Mouse (Mus musculus): ENCODE results near the gene Lsamp.

The Lsamp gene

GRCm38 (mm10) chr16:40948013-40948412, 963.9 kb downstream of the Lsamp start:
- no peak for DNase-seq (ENCODE audit: low spot score in 2 of 2)

DNA sequence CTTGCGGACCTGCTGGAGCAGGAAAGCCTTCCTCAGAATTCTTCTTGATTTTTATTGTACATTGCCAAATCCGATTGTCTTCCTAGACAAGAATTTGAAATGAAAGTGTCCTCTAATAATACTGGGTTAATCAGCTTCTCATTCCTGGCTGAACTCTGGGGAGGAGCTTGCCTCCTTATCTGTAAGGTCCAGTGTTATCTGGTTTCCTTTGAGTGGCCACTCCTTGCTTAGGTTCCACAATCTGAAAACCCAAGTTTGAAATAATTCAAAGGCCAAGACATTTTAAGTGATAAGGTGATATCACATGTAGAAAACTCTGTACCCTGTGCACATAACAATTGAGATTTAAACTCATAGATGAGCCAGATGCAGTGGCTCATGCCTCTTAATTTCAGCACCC, 975.0 kb downstream of the Lsamp start:
- DNase-seq (ENCODE audit: low spot score in 2 of 2): no peak

- DNase-seq (ENCODE audit: low spot score in 2 of 2): no peak
Measured at GRCm38 (mm10) chr16:40960586-40960985, 976.4 kb downstream of the Lsamp start.

DNA sequence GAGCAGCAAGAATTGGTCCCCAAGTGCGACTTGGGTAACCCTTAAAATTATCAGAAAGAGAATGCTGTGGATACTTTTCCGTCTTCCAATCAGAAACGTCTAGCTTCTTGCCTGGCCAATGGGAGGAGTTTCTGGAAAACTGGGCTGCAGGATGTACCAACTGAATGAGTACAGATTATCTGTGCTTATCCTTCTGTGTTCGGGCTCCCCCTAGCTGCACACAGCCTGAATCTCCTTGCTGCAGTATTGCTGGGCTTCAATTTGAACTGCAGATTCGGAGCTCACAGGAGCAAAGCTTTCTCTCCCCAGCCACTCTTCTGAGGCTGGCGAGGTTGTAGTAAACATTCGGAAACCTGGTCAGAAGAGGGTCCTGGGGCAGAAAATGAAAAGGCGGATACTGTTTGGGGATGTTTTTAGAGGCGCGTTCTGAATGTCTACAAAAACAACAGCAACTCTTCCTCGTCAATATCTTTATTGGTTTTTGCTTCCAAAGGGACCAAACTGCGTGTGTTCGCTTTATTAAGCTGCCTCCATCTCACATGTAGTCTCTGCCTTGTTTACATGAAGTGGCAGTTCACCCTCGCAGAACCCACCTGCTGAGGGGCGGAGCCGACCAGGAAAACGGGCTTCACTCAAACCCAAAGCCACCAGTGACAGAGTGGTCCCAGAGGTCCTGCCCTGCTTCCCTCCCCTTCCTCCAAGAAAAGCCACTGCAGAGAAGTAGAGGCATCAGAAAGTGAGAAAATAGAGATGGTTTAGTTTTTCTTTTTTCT, 984.1 kb downstream of the Lsamp start:
- peak; percentile 80 to 83 for DNase-seq (ENCODE audit: low spot score in 2 of 2)

DNA sequence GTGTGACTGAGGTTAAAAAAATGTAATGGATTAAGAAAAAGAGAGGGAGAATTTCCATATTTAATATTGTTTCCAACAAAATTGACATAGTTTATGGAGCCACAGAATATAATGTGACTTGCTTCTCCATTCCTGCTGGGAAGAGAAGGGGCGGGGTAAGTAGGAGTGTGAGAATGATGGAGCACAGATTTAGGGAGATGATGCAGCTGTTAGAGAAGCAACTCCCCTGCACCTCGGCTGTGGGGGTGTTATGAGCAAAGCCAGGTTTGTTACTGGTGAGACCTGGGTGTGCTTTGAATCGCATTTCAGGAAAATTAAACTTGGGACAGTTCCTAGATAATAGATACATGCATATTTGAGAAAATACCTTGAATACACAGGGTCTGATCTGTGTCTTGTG, 987.2 kb downstream of the Lsamp start:
- DNase-seq (ENCODE audit: low spot score in 2 of 2): no peak

- no peak for DNase-seq (ENCODE audit: low spot score in 2 of 2)
Measured at GRCm38 (mm10) chr16:40974084-40974483, 989.9 kb downstream of the Lsamp start.

GRCm38 (mm10) chr16:40983026-40983425, 998.9 kb downstream of the Lsamp start:
- DNase-seq (ENCODE audit: low spot score in 2 of 2): no peak

DNA sequence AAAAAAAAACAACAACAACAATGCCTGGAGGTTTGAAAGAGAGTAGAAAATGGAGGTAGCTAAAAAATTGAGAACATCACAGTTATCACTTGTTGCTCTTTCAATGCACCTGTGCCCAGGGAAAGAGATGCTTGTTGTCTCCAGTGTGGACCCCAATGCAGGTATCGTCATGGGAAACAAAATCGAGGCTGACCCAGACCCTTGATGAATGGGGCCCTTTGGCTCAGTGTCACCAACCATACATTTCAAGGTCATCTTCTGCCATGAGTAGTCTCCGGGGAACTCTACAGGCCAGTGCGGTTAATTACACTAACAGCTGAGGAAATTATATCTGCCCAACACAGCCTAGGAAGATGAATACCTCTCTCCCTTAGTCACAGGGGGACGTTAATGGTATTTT, 1023.4 kb downstream of the Lsamp start:
- DNase-seq (ENCODE audit: low spot score in 2 of 2): no peak

DNA sequence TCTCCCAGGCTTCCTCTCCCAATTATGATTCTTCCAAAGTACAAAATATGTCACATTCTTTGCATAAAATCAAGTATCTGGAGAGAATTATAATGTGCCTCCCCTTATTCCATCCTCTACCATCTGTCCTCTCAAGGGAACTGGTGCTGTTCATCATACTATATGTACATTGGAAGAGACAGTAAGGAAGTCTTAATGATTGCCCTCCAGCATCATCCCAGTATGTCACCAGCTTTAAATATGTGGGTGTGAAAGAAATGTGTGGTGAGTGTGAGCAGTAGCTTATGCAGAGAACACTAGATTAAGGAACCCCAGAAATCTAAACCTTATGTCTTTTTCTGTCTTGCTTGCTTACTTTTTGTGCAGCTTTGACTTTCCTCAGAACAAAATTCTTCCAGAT, 1050.6 kb downstream of the Lsamp start:
- no peak for DNase-seq (ENCODE audit: low spot score in 2 of 2)

DNA sequence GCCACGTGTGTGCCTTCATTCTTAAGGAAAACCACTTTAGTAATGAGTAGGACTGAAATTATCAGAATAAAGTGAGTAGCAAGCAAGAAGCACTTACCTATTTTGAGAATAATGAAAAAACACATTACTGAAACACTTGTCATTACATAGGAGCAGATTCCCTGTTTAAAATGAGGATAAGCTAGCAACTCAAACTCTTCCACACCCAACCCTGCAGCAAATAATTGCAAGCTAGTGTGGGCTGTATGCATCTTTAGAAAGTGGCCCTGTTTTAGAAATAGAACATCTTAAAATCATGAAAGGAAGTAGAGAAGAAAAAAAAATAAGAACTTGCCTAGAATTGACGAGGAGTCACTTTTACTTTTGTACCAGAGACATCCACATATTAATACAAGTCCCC, 1057.5 kb downstream of the Lsamp start:
- DNase-seq (ENCODE audit: low spot score in 2 of 2): no peak

GRCm38 (mm10) chr16:41063270-41063857, 1079.2 kb downstream of the Lsamp start:
- DNase-seq (ENCODE audit: low spot score in 2 of 2): no peak

DNA sequence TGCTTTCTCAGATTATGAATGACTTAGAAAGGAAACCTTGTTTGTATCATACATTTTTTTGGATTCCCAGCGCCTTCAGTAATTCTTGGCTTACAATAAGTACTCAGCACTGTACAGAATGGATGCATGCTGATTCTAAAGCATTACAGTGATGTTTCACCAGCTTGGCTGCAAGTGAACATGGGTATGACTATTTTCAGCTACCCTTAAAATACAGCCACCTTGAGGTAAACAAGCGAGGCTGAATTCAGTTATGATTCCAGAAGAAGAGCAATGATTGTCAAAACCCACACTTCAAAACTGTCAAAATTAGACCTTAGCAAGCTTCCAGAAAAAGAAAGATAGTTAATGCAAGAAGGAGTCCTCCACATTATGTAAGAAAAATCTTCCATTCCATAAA, 1089.3 kb downstream of the Lsamp start:
- DNase-seq (ENCODE audit: low spot score in 2 of 2): no peak

DNA sequence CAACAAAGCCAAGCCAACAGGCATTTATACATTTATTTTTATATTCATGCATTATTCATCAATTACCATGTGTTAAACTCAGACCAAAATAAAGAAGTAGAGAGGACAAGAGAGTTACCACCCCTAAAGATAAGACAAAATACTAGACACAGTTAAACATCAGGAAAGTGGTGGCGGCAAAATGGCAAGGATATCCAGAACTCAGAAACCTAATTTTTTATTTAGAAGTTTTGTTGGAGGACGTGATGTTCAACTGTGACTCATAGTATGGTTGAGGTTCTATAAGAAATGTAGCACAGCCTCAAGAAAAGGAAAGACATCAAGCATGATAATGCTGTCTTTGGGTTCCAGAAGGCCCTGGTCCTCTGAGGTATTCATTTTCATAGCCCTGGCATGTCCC, 1104.5 kb downstream of the Lsamp start:
- DNase-seq (ENCODE audit: low spot score in 2 of 2): no peak

- DNase-seq (ENCODE audit: low spot score in 2 of 2): no peak
Measured at GRCm38 (mm10) chr16:41090092-41090491, 1105.9 kb downstream of the Lsamp start.

- no peak for DNase-seq (ENCODE audit: low spot score in 2 of 2)
Measured at GRCm38 (mm10) chr16:41091259-41091658, 1107.1 kb downstream of the Lsamp start.

GRCm38 (mm10) chr16:41102805-41103204, 1118.6 kb downstream of the Lsamp start:
- no peak for DNase-seq (ENCODE audit: low spot score in 2 of 2)

DNA sequence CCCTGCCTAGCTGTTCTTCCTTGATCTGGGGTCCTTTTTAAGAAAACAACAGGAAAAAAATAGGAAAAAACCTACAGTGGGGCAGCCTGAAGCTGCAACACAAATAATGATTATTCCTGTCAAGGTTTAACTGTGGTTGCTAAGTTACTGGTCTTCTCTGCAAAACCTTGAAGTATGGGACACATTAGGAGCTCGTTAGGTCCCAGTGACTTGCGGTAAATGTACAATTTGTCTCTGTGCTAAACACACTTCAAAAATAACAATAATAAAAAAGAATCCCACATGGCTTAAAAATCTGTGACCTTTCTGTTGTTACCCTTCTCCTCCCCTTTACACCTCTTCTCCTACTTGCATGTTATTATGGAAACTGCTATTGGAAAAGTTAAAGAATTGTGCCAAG, 1140.2 kb downstream of the Lsamp start:
- no peak for DNase-seq (ENCODE audit: low spot score in 2 of 2)

GRCm38 (mm10) chr16:41125051-41125450, 1140.9 kb downstream of the Lsamp start:
- DNase-seq (ENCODE audit: low spot score in 2 of 2): no peak

GRCm38 (mm10) chr16:41131053-41131452, 1146.9 kb downstream of the Lsamp start:
- no peak for DNase-seq (ENCODE audit: low spot score in 2 of 2)

DNA sequence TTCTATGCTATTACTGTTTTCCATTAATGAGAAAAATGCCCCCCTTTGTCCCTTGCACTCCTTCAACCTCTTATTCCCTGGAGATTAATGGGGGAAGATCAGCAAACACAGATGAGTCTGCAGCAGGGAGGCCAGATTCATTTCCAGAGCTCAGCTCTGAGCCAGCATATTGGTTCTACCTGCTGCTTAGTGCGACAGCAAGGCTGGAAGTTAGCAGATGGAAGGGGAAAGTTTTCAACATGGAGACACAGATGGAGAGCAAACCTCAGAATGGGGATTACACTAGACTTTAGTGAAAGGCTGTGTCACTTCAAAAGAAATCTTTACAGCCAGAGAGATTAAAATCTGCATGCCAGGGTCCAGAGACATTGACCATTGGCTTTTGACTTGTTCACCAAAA, 1188.7 kb downstream of the Lsamp start:
- DNase-seq (ENCODE audit: low spot score in 2 of 2): no peak

GRCm38 (mm10) chr16:41179557-41179956, 1195.4 kb downstream of the Lsamp start:
- DNase-seq (ENCODE audit: low spot score in 2 of 2): no peak

DNA sequence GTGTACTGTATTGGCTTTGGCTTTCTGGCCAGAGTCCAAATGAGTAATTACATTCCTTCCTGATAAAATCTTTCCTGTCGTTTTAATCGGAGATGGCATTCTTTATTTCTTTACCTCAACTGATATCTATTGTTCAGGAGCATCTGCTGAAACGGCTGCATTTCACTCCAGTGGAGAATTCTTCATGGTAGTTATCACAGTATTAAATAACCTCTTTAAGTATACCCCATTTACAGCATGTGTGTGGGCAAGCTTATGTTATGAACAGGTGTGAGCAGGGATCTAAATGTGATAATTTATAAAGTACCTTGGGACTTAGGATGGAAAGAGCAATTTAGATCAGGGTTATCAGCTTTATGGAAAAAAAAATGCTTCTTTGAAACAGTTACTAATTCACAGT, 1196.7 kb downstream of the Lsamp start:
- no peak for DNase-seq (ENCODE audit: low spot score in 2 of 2)

DNA sequence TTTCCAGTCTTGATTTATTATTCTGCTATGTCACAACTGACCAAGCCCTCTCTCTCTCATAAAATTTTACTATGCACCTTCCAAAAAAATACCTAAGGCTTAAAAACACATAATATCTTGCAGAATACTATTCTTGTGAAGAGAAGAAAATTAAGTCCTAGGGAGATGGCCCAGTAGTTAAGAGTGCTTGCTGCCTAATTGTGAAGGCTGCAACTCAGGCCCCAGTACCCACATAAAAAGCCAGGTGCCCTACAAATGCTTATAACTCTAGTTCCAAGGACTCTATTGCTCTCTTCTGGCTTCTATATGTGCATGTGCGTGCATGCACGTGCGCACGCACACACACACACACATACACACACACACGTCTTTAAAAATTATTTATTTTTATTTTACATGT, 1225.9 kb downstream of the Lsamp start:
- no peak for DNase-seq (ENCODE audit: low spot score in 2 of 2)

DNA sequence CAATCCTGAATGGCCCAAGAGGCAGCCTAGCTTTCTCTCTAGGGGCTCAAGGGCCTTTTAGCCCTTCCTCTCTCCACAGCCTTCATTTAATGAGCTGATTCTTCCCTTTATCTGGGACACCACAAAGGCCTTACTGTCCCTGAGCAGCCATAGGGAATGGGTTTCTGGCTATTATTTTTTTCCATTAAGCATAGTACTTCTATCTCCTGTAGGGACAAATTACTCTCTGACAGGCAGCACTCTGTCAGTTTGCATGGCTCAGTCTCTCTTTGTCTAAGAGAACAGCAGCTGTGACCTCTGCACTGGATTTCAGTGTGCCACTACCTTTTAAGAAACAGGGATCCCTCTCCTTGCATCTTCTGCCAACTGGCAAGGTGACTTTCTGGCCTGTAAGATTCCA, 1251.7 kb downstream of the Lsamp start:
- DNase-seq (ENCODE audit: low spot score in 2 of 2): no peak

Data from frontal cortex, postnatal 10 days (tissue).